Mouse (Mus musculus) retina, embryonic 14.5 days (tissue): ENCODE data around the gene Gmds.

Source experiments
- DNase-seq: peaks from one replicate; pipeline ENCODE4 v3.0.0-alpha.2; 2015; ENCODE audit warnings: low spot score

Gene Gmds

GRCm38 (mm10) chr13:32267184-32267775 is 71.3 kb downstream of the Gmds start:
- DNase-seq = no peak

GRCm38 (mm10) chr13:32266721-32267120 is 71.8 kb downstream of the Gmds start:
- no peak for DNase-seq

GRCm38 (mm10) chr13:32256121-32256520 is 82.4 kb downstream of the Gmds start:
- no peak for DNase-seq

- DNase-seq = no peak
Measured at GRCm38 (mm10) chr13:32252276-32252675, 86.3 kb downstream of the Gmds start.

GRCm38 (mm10) chr13:32242200-32242599 is 96.3 kb downstream of the Gmds start:
- no peak for DNase-seq

GRCm38 (mm10) chr13:32236269-32236678 is 102.3 kb downstream of the Gmds start:
- no peak for DNase-seq

- DNase-seq = no peak
Measured at GRCm38 (mm10) chr13:32235046-32235445, 103.5 kb downstream of the Gmds start.

- no peak for DNase-seq
Measured at GRCm38 (mm10) chr13:32234019-32234418, 104.5 kb downstream of the Gmds start.

GRCm38 (mm10) chr13:32232391-32232790 is 106.1 kb downstream of the Gmds start:
- no peak for DNase-seq

GRCm38 (mm10) chr13:32231956-32232355 is 106.6 kb downstream of the Gmds start:
- DNase-seq = no peak

GRCm38 (mm10) chr13:32227874-32228562 is 110.5 kb downstream of the Gmds start:
- no peak for DNase-seq

- no peak for DNase-seq
Measured at GRCm38 (mm10) chr13:32217647-32218046, 120.9 kb downstream of the Gmds start.

- DNase-seq = peak; percentile 84
Measured at GRCm38 (mm10) chr13:32213702-32214452, 124.7 kb downstream of the Gmds start.

- DNase-seq = no peak
Measured at GRCm38 (mm10) chr13:32212125-32212524, 126.4 kb downstream of the Gmds start.

- no peak for DNase-seq
Measured at GRCm38 (mm10) chr13:32207172-32207908, 131.2 kb downstream of the Gmds start.

GRCm38 (mm10) chr13:32179906-32180305 is 158.6 kb downstream of the Gmds start:
- peak; percentile 47 for DNase-seq

- no peak for DNase-seq
Measured at GRCm38 (mm10) chr13:32178682-32179081, 159.9 kb downstream of the Gmds start.

- DNase-seq = no peak
Measured at GRCm38 (mm10) chr13:32177852-32178453, 160.6 kb downstream of the Gmds start.

GRCm38 (mm10) chr13:32175028-32175427 is 163.5 kb downstream of the Gmds start:
- DNase-seq = no peak

GRCm38 (mm10) chr13:32169173-32169572 is 169.4 kb downstream of the Gmds start:
- DNase-seq = peak; percentile 48

GRCm38 (mm10) chr13:32167806-32168205 is 170.7 kb downstream of the Gmds start:
- no peak for DNase-seq

- no peak for DNase-seq
Measured at GRCm38 (mm10) chr13:32165581-32165980, 173.0 kb downstream of the Gmds start.
